16 mouse cellular contexts compared by ENCODE assay signal in genomic region chr9:113857281-113857928, GRCm38 (mm10).
"Had no signal": no experiment of that assay in that cellular context is flagged by ENCODE, and none has a peak within 500 bp of the region (broad histone marks: within the 10 kb centered on the region; RNA-seq: fewer than 3 reads in every experiment).

No protein-coding gene starts in this region.

- H3K27me3 ChIP-seq: midbrain, embryonic 12.5 days; neural tube, embryonic 13.5 days; stomach, embryonic 15.5 days had no signal

- H3K4me1 ChIP-seq: midbrain, embryonic 12.5 days; neural tube, embryonic 13.5 days; stomach, embryonic 15.5 days had no signal

- H3K27ac ChIP-seq: kidney, postnatal 0 days; midbrain, embryonic 12.5 days; neural tube, embryonic 13.5 days; stomach, embryonic 15.5 days had no signal

- H3K9ac ChIP-seq: midbrain, embryonic 12.5 days; neural tube, embryonic 13.5 days; stomach, embryonic 15.5 days had no signal

- H3K4me3 ChIP-seq: midbrain, embryonic 12.5 days; neural tube, embryonic 13.5 days; stomach, embryonic 15.5 days had no signal

- ATAC-seq: inflammation-experienced regulatory T-cells, adult 6 months; intestine, postnatal 0 days; lung, postnatal 0 days; midbrain, embryonic 16.5 days had no signal

- H3K4me2 ChIP-seq: midbrain, embryonic 12.5 days; neural tube, embryonic 13.5 days; stomach, embryonic 15.5 days had no signal

- DNase-seq: kidney, adult 8-10 months; kidney, postnatal 4 days; left cerebral cortex, postnatal 4 days; lung, adult 2 months; lung, postnatal 36 days; right cerebral cortex, postnatal 14 days; thymus, adult 2 months; thymus, postnatal 4 days had no signal

- H3K9me3 ChIP-seq: midbrain, embryonic 12.5 days; neural tube, embryonic 13.5 days; stomach, embryonic 15.5 days had no signal
